Mouse (Mus musculus) kidney, adult 18-20 months (tissue): Measurements from ENCODE around the gene Lrrk2.
"Not testable (repeated sequence)": the region's sequence is repeated elsewhere in the genome, so short reads cannot be mapped to it uniquely, and the experiment has no call there.

ENCODE experiments used
- DNase-seq: peaks from one replicate; pipeline ENCODE4 v3.0.0; 2021

Lrrk2 gene

GRCm38 (mm10) chr15:91693051-91693450 lies 20.1 kb downstream of the Lrrk2 start:
- DNase-seq: no peak

- DNase-seq: no peak
Observed at GRCm38 (mm10) chr15:91693856-91694255, 20.9 kb downstream of the Lrrk2 start.

GRCm38 (mm10) chr15:91700841-91701240 lies 27.9 kb downstream of the Lrrk2 start:
- peak; percentile 36 for DNase-seq

GRCm38 (mm10) chr15:91702991-91703715 lies 30.2 kb downstream of the Lrrk2 start:
- peak; percentile 59 for DNase-seq

DNA sequence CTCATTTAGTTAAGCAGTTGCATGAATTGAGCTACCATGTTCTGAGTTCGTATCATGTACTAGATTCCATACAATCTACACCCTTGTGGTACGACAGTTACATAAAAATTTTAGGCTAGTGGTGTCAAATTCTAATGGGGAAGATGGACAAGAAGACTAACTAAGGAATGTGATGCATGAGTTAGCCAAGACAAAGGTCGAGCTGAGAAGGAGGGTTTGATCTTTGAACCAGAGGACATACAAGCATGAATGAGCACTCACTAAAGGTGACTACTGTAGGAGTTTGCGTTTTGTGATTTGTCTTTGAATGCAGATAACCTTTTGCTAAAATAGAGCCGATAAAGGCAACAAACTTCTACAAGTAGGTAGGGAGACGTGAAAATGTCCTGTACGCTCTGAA lies 31.1 kb downstream of the Lrrk2 start:
- DNase-seq: peak; percentile 27

- DNase-seq: no peak
Observed at GRCm38 (mm10) chr15:91709207-91710130, 36.5 kb downstream of the Lrrk2 start.

- no peak for DNase-seq
Observed at GRCm38 (mm10) chr15:91735216-91735922, 62.4 kb downstream of the Lrrk2 start.

DNA sequence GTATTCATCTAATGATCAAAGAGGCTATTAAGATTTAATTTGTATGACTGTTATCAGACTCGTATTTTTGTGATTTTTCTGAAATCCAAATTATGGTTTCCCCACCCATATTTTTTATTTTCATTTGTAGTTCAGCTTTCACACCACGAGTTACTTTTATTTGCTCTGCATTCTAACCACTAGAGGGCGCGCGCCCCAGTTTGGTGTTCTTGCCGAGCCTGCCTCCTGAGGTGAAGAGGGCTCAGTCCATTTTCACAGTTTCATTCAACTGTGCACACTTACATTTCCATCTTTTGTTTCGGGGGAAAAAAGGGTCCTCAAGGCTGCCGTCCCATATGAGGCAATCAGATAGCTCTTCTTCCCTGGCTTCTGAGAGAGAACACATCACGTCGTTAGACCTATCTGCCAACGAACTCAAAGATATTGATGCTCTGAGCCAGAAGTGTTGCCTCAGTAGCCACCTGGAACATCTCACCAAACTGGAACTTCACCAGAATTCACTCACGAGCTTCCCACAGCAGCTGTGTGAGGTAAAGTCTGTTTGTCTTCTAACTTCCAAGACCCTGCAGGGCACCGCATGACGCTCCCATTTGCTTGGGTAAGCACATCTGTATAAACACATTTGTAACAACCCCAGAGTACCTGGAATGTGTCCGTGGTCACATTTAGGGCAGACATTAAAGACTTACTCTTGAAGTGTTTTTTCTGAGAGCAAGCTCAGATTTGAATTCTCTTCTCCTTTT lies 64.0 kb downstream of the Lrrk2 start:
- peak; percentile 50 for DNase-seq

GRCm38 (mm10) chr15:91738808-91739207 lies 65.8 kb downstream of the Lrrk2 start:
- no peak for DNase-seq

- DNase-seq: no peak
Observed at GRCm38 (mm10) chr15:91745501-91745900, 72.5 kb downstream of the Lrrk2 start.

- DNase-seq: peak; percentile 28
Observed at GRCm38 (mm10) chr15:91752111-91752510, 79.1 kb downstream of the Lrrk2 start.

GRCm38 (mm10) chr15:91753378-91754080 lies 80.6 kb downstream of the Lrrk2 start:
- no peak for DNase-seq

- DNase-seq: peak; percentile 32
Observed at GRCm38 (mm10) chr15:91754546-91754945, 81.6 kb downstream of the Lrrk2 start.

GRCm38 (mm10) chr15:91755756-91756155 lies 82.8 kb downstream of the Lrrk2 start:
- DNase-seq: no peak

DNA sequence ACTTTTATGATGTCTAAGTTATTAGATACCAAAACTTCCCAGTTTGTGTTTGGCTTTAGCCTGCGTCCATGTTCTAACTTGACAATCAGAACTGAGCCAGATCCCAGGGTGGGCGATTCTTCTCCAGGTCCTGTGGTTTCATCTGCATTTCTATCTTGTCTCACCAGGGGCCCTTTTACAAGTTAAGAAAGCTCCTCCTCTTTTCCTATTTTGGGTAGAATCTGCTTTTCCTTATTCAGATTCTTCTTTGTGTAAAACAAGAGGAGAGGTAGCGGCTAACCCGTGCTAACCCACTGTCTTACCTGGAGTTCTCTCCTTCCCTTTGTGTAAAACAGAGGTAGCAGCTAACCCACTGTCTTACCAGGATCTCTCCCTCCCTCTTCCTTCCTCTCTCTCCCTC lies 99.1 kb downstream of the Lrrk2 start:
- DNase-seq: no peak

DNA sequence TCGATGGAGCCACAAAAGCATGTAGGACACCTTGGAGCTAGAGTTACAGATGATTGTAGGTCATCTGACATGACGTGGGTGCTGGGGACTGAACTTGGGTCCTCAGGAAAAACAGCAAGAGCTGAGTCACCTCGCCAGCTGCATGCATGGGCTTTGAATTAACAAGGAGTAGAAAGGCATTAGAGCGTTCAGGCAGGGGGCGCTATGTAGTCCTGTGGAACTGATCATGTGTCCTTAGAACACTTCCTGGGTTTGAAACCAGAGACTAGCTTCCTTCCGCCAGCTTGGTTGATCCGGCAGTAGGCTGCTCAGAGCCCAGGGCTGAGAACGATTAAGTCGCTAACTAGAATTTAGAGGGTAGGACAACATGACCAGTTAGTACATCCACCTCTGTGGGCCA lies 106.2 kb downstream of the Lrrk2 start:
- DNase-seq: no peak

- DNase-seq: peak; percentile 34
Observed at GRCm38 (mm10) chr15:91781172-91781571, 108.2 kb downstream of the Lrrk2 start.

GRCm38 (mm10) chr15:91788338-91788737 lies 115.4 kb downstream of the Lrrk2 start:
- no peak for DNase-seq

GRCm38 (mm10) chr15:91806463-91806862 lies 133.5 kb downstream of the Lrrk2 start:
- DNase-seq: no peak

DNA sequence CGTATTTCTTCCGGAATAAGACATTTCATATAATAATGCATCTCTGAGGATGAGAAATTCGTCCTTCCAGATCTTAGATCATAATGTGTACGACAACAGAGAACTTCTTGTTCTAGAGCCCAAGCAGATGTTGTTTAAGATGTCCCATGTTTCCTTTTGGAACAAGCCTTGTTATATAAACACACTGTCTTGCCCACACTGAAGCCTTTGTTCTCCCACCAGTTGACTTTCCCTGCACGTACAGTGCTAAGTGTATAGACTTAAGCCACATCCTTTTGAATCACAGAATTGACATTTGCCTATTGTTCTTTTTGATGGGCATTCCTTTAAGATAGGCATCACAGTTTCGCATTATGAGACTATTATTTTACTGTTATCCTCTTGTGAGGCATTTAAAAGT lies 162.3 kb downstream of the Lrrk2 start:
- no peak for DNase-seq

DNA sequence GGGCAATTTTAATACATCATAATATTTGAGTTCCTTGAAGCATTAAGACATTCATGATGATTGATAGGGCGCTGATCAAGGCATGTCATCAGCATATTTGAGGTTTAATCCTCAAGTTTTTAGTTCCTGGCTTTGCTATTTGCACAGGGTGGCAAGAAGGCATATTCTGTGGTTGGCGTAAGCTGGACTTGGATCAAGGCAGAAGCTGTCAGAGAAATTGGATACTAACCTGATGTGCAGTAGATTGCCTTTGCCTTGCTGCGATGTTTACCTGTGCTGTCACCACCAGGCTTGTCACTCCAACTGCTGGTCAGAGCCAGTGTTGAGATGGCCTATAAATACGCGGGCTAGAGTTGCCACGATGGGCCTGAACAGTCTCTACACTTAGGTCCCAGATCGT lies 165.0 kb downstream of the Lrrk2 start, which contains the start of gene Smgc:
Gene Smgc, plus strand, starts transcription at position 301 of the 400 bp plus-strand sequence.
- no peak for DNase-seq

GRCm38 (mm10) chr15:91864130-91864529 lies 191.2 kb downstream of the Lrrk2 start:
- DNase-seq: not testable (repeated sequence)
